In genomic region chr11:87056286-87056685, GRCm38 (mm10) we compare ENCODE assay signal across 29 mouse cellular contexts. TPM values are rescaled to one million over a fixed set of nuclear protein-coding genes. Genes with fewer than 3 reads are reported as not detected.
DNase-seq lines count a peak whose midpoint lies in the region; ATAC-seq lines count a peak whose summit lies in the region.
"Had no signal": no experiment of that assay in that cellular context is flagged by ENCODE, and none has a peak within 500 bp of the region (broad histone marks: within the 10 kb centered on the region; RNA-seq: fewer than 3 reads in every experiment).

No protein-coding gene starts in this region.

- peaks cover 44% of the 10 kb centered on the region for H3K36me3 ChIP-seq in erythroblast, embryonic 14.5 days (ENCODE audit: control insufficient read depth)
- no peaks in the 10 kb centered on the region for H3K36me3 ChIP-seq in liver, embryonic 12.5 days
- H3K36me3 ChIP-seq in liver, embryonic 15.5 days (replicated peaks), result no peaks in the 10 kb centered on the region
- H3K36me3 ChIP-seq: G1E had no signal

- H3K4me2 ChIP-seq in liver, embryonic 12.5 days, result peak overlapping the region; percentile 46
- H3K4me2 ChIP-seq in liver, embryonic 15.5 days, result peak overlapping the region; percentile 39
- H3K4me2 ChIP-seq: embryonic facial prominence, embryonic 13.5 days; forebrain, embryonic 12.5 days; forebrain, embryonic 15.5 days; heart, embryonic 12.5 days; heart, embryonic 15.5 days; hindbrain, embryonic 14.5 days had no signal

- peak overlapping the region; percentile 27 for H3K4me3 ChIP-seq in erythroblast, embryonic 14.5 days (replicated peaks)
- H3K4me3 ChIP-seq in liver, embryonic 12.5 days, result no peak overlapping the region
- H3K4me3 ChIP-seq in liver, embryonic 15.5 days (replicated peaks), result no peak overlapping the region
- H3K4me3 ChIP-seq: embryonic facial prominence, embryonic 13.5 days; forebrain, embryonic 12.5 days; forebrain, embryonic 15.5 days; heart, embryonic 12.5 days; heart, embryonic 15.5 days; hindbrain, embryonic 10.5 days had no signal

- WGBS in liver, embryonic 12.5 days (ENCODE audit: insufficient replicate concordance), result 32% methylated on average over 6 of the region's 6 CpGs
- WGBS in liver, embryonic 15.5 days (ENCODE audit: insufficient replicate concordance), result 30% methylated on average over 6 of the region's 6 CpGs

- ATAC-seq in liver, embryonic 12.5 days, result peak; percentile 95
- peak; percentile 88 for ATAC-seq in liver, embryonic 15.5 days (ENCODE audit: insufficient read depth)
- ATAC-seq: forebrain, embryonic 15.5 days; hindbrain, postnatal 0 days; inflammation-experienced regulatory T-cells, adult 6 months; Patski had no signal

- H3K27ac ChIP-seq in liver, embryonic 12.5 days, result peak overlapping the region; percentile 79
- H3K27ac ChIP-seq in liver, embryonic 15.5 days (replicated peaks), result peak overlapping the region; percentile 55
- H3K27ac ChIP-seq: embryonic facial prominence, embryonic 13.5 days; forebrain, embryonic 12.5 days; forebrain, embryonic 15.5 days; heart, embryonic 15.5 days; hindbrain, embryonic 10.5 days; hindbrain, embryonic 14.5 days; hindbrain, postnatal 0 days had no signal

- peak overlapping the region; percentile 22; the same call in 1 of the 2 replicates for H3K9ac ChIP-seq in liver, embryonic 12.5 days
- no peak overlapping the region for H3K9ac ChIP-seq in liver, embryonic 15.5 days
- H3K9ac ChIP-seq: embryonic facial prominence, embryonic 13.5 days; forebrain, embryonic 12.5 days; forebrain, embryonic 15.5 days; heart, embryonic 12.5 days; heart, embryonic 15.5 days; hindbrain, embryonic 14.5 days had no signal

- intact Hi-C loops in left cerebral cortex, postnatal 25 days (cut with DNase I), result no loop called here

- peak; percentile 47 for DNase-seq in c-Kit-positive CD71-positive TER-119-positive erythroid progenitor cells, embryonic 14.5 days (ENCODE audit: low spot score)
- no peak for DNase-seq in left cerebral cortex, adult 11 months (ENCODE audit: low spot score)
- no peak for DNase-seq in left cerebral cortex, postnatal 25 days (ENCODE audit: low spot score in 2 of 2)
- no peak for DNase-seq in adrenal gland, postnatal 36 days
- DNase-seq in cerebellum, adult 11 months, result no peak
- DNase-seq: adrenal gland, postnatal 10 days; B cell, adult 2 months; cerebellum, adult 18-20 months; cerebellum, adult 9-10 months; cerebellum, postnatal 25 days; gastrocnemius, postnatal 25 days; heart, adult 18-20 months; heart, postnatal 10 days; heart, postnatal 36 days had no signal

- peaks cover 47% of the 10 kb centered on the region for H3K4me1 ChIP-seq in erythroblast, embryonic 14.5 days (ENCODE audit: control insufficient read depth)
- peaks cover 26% of the 10 kb centered on the region for H3K4me1 ChIP-seq in liver, embryonic 12.5 days
- H3K4me1 ChIP-seq in liver, embryonic 15.5 days (replicated peaks), result peaks cover 16% of the 10 kb centered on the region
- H3K4me1 ChIP-seq: embryonic facial prominence, embryonic 13.5 days; forebrain, embryonic 12.5 days; forebrain, embryonic 15.5 days; heart, embryonic 12.5 days; heart, embryonic 15.5 days; hindbrain, embryonic 10.5 days had no signal

- H3K27me3 ChIP-seq in erythroblast, embryonic 14.5 days (ENCODE audit: control insufficient read depth), result no peaks in the 10 kb centered on the region
- no peaks in the 10 kb centered on the region for H3K27me3 ChIP-seq in liver, embryonic 12.5 days (replicated peaks)
- no peaks in the 10 kb centered on the region for H3K27me3 ChIP-seq in liver, embryonic 15.5 days
- H3K27me3 ChIP-seq: CH12.LX; embryonic facial prominence, embryonic 13.5 days; forebrain, embryonic 12.5 days; forebrain, embryonic 15.5 days; heart, embryonic 12.5 days; heart, embryonic 15.5 days; Patski had no signal

- H3K9me3 ChIP-seq in erythroblast, embryonic 14.5 days (ENCODE audit: control insufficient read depth, low read length), result no peaks in the 10 kb centered on the region
- no peaks in the 10 kb centered on the region for H3K9me3 ChIP-seq in liver, embryonic 12.5 days (replicated peaks)
- H3K9me3 ChIP-seq in liver, embryonic 15.5 days (replicated peaks), result no peaks in the 10 kb centered on the region
- H3K9me3 ChIP-seq: embryonic facial prominence, embryonic 13.5 days; forebrain, embryonic 12.5 days; forebrain, embryonic 15.5 days; G1E; heart, embryonic 12.5 days; heart, embryonic 15.5 days; hindbrain, embryonic 10.5 days had no signal

RNA-seq across cellular contexts. Expression of gene Gdpd1, which starts 17.6 kb away (rescaled TPM):
- 0.08 and 0.19 TPM in 2 replicates for polyA plus RNA-seq in erythroblast, embryonic 14.5 days (2012)
- 6.2 and 6.8 TPM in 2 replicates for polyA plus RNA-seq in liver, embryonic 12.5 days (2016; fragmentation: Nextera tagmentation; extraction: Ambion mirVana)
- polyA plus RNA-seq in liver, embryonic 15.5 days (2015; fragmentation: Nextera tagmentation; extraction: Ambion mirVana), result 4.7 and 5.0 TPM in 2 replicates
- 10 to 100 TPM; 41.3 to 46.1 TPM for total RNA-seq in left cerebral cortex, postnatal 25 days (2021)
- total RNA-seq in adrenal gland, postnatal 36 days (2021), result 1 to 10 TPM; 4.2 to 4.5 TPM

RNA-seq across cellular contexts. Expression of gene Smg8, which starts 30.3 kb away (rescaled TPM):
- 0.18 and 0.20 TPM in 2 replicates for polyA plus RNA-seq in erythroblast, embryonic 14.5 days (2012)
- 12.9 and 14.8 TPM in 2 replicates for polyA plus RNA-seq in liver, embryonic 12.5 days (2016; fragmentation: Nextera tagmentation; extraction: Ambion mirVana)
- 6.9 and 7.6 TPM in 2 replicates for polyA plus RNA-seq in liver, embryonic 15.5 days (2015; fragmentation: Nextera tagmentation; extraction: Ambion mirVana)
- total RNA-seq in left cerebral cortex, postnatal 25 days (2021), result 10 to 100 TPM; 16.6 to 16.9 TPM
- 10 to 100 TPM; 19.5 to 19.6 TPM for total RNA-seq in adrenal gland, postnatal 36 days (2021)

RNA-seq across cellular contexts. Expression of gene Prr11, which starts 52.2 kb away (rescaled TPM):
- polyA plus RNA-seq in erythroblast, embryonic 14.5 days (2012), result 0.30 and 0.44 TPM in 2 replicates
- polyA plus RNA-seq in liver, embryonic 12.5 days (2016; fragmentation: Nextera tagmentation; extraction: Ambion mirVana), result 6.4 and 7.1 TPM in 2 replicates
- polyA plus RNA-seq in liver, embryonic 15.5 days (2015; fragmentation: Nextera tagmentation; extraction: Ambion mirVana), result 5.1 and 5.5 TPM in 2 replicates
- under 1 TPM; 0.32 to 0.34 TPM for total RNA-seq in left cerebral cortex, postnatal 25 days (2021)
- 1 to 10 TPM; 1.3 to 1.8 TPM for total RNA-seq in adrenal gland, postnatal 36 days (2021)

RNA-seq across cellular contexts. Expression of gene Ska2, which starts 52.7 kb away (rescaled TPM):
- polyA plus RNA-seq in erythroblast, embryonic 14.5 days (2012), result 0.12 and 0.37 TPM in 2 replicates
- polyA plus RNA-seq in liver, embryonic 12.5 days (2016; fragmentation: Nextera tagmentation; extraction: Ambion mirVana), result 32.6 and 35.9 TPM in 2 replicates
- 22.1 and 24.3 TPM in 2 replicates for polyA plus RNA-seq in liver, embryonic 15.5 days (2015; fragmentation: Nextera tagmentation; extraction: Ambion mirVana)
- 10 to 100 TPM; 11.2 to 12.3 TPM for total RNA-seq in left cerebral cortex, postnatal 25 days (2021)
- total RNA-seq in adrenal gland, postnatal 36 days (2021), result 1 to 10 TPM; 7.5 to 7.6 TPM
